Mouse (Mus musculus): ENCODE measurements around the gene Xpot. TPM values are rescaled to one million over a fixed set of nuclear protein-coding genes. Genes with fewer than 3 reads are reported as not detected.
A peak's percentile ranks its signal among the peaks of the same experiment; 100 is the strongest.

Xpot gene
- total RNA-seq (2012; rRNA removed): 117 and 151 TPM in 2 replicates
- total RNA-seq (2014; rRNA removed): 140 and 144 TPM in 2 replicates
- polyA plus RNA-seq (2012; ENCODE audit: insufficient read length, low read depth): 101 and 132 TPM in 2 replicates

- peaks cover 40% of the 10 kb centered on the region for H3K79me2 ChIP-seq (replicated peaks; ENCODE audit: control insufficient read depth, extremely low read depth, insufficient read depth, poor library complexity, severe bottlenecking)
- TF ChIP-seq NRF1 (IDR thresholded peaks at IDR 0.05; ENCODE audit: low read depth, low read length): peak; percentile 76
- peak; percentile 58 for TF ChIP-seq USF2 (conservative IDR thresholded peaks at IDR 0.05; ENCODE audit: low read depth, low read length)
- TF ChIP-seq NELFE (IDR thresholded peaks at IDR 0.05; ENCODE audit: low read depth, low read length): peak; percentile 79
- no peak for TF ChIP-seq EP300 (IDR thresholded peaks at IDR 0.05; ENCODE audit: low read length)
- no peak for TF ChIP-seq ZC3H11A (IDR thresholded peaks at IDR 0.05; ENCODE audit: low read depth, low read length)
- TF ChIP-seq RAD21 (IDR thresholded peaks at IDR 0.05; ENCODE audit: low read depth, low read length): no peak
- 0 out of 2 replicates have a peak, but pooled peaks have one; percentile 6 for TF ChIP-seq ETS1 (conservative IDR thresholded peaks at IDR 0.05; ENCODE audit: low read depth, low read length)
- TF ChIP-seq CTCF (conservative IDR thresholded peaks at IDR 0.05 in 1 of 2, IDR thresholded peaks at IDR 0.05 in 1 of 2; ENCODE audit: low read depth in 2 of 2, low read length in 2 of 2): no peak
- peak; percentile 55; the same call in 1 of the 2 replicates for TF ChIP-seq MEF2A (IDR thresholded peaks at IDR 0.05; ENCODE audit: borderline replicate concordance, low read depth, low read length)
- TF ChIP-seq TBP (conservative IDR thresholded peaks at IDR 0.05; ENCODE audit: low read depth, low read length): peak; percentile 75
- no peak for TF ChIP-seq CHD1 (IDR thresholded peaks at IDR 0.05; ENCODE audit: low read depth, low read length)
- peak; percentile 17; the same call in 1 of the 2 replicates for TF ChIP-seq ZNF384 (IDR thresholded peaks at IDR 0.05; ENCODE audit: low read depth, low read length)
- peak; percentile 98 for TF ChIP-seq MXI1 (IDR thresholded peaks at IDR 0.05; ENCODE audit: low read depth, low read length)
- peak; percentile 98 for TF ChIP-seq BHLHE40 (IDR thresholded peaks at IDR 0.05; ENCODE audit: low read depth, low read length)
- no peak for TF ChIP-seq JUND (conservative IDR thresholded peaks at IDR 0.05; ENCODE audit: low read depth, low read length)
- TF ChIP-seq MAFK (IDR thresholded peaks at IDR 0.05; ENCODE audit: insufficient replicate concordance, low read length): peak; percentile 81
- peak; percentile 58; the same call in 1 of the 2 replicates for TF ChIP-seq CHD2 (IDR thresholded peaks at IDR 0.05; ENCODE audit: low read length)
- peak; percentile 93 for TF ChIP-seq POLR2A (IDR thresholded peaks at IDR 0.05; ENCODE audit: low read depth, low read length)
- TF ChIP-seq MYC (IDR thresholded peaks at IDR 0.05; ENCODE audit: low read depth, low read length): peak; percentile 100
- peak; percentile 84 for TF ChIP-seq TCF12 (IDR thresholded peaks at IDR 0.05; ENCODE audit: low read depth, low read length)
- peak; percentile 75 for TF ChIP-seq IRF4 (IDR thresholded peaks at IDR 0.05; ENCODE audit: low read depth, low read length)
- peak; percentile 85 for TF ChIP-seq USF1 (IDR thresholded peaks at IDR 0.05; ENCODE audit: low read depth, low read length)
- peak; percentile 65; the same call in 1 of the 2 replicates for TF ChIP-seq GABPA (IDR thresholded peaks at IDR 0.05; ENCODE audit: insufficient replicate concordance, low read depth, low read length)
- TF ChIP-seq RCOR1 (conservative IDR thresholded peaks at IDR 0.05; ENCODE audit: low read depth, low read length): no peak
- TF ChIP-seq UBTF (IDR thresholded peaks at IDR 0.05; ENCODE audit: low read depth, low read length): peak; percentile 89; the same call in 1 of the 2 replicates
- peak; percentile 97 for TF ChIP-seq HCFC1 (IDR thresholded peaks at IDR 0.05; ENCODE audit: low read depth, low read length)
- no peak for TF ChIP-seq ZKSCAN1 (IDR thresholded peaks at IDR 0.05; ENCODE audit: borderline replicate concordance, low read depth, low read length)
- TF ChIP-seq E2F4 (IDR thresholded peaks at IDR 0.05; ENCODE audit: insufficient replicate concordance, low read depth, low read length): no peak
- TF ChIP-seq SIN3A (IDR thresholded peaks at IDR 0.05; ENCODE audit: low read length): peak; percentile 93
- TF ChIP-seq JUN (IDR thresholded peaks at IDR 0.05; ENCODE audit: insufficient read depth, low read depth, low read length): no peak
- TF ChIP-seq KAT2A (IDR thresholded peaks at IDR 0.05; ENCODE audit: insufficient replicate concordance, low read length): peak; percentile 92; the same call in 1 of the 2 replicates
- peak; percentile 63 for TF ChIP-seq ZMIZ1 (IDR thresholded peaks at IDR 0.05; ENCODE audit: low read depth, low read length)
- peak; percentile 77 for TF ChIP-seq POLR2AphosphoS2 (IDR thresholded peaks at IDR 0.05; ENCODE audit: low read depth, low read length)
- no peak; the same call in 1 of the 2 replicates for TF ChIP-seq MAZ (IDR thresholded peaks at IDR 0.05; ENCODE audit: low read depth, low read length)
- TF ChIP-seq PAX5 (IDR thresholded peaks at IDR 0.05; ENCODE audit: low read length): no peak
- TF ChIP-seq ELF1 (IDR thresholded peaks at IDR 0.05; ENCODE audit: low read depth, low read length): peak; percentile 98
- no peak for TF ChIP-seq SMC3 (IDR thresholded peaks at IDR 0.05; ENCODE audit: low read depth, low read length)
- peak; percentile 99 for TF ChIP-seq MAX (IDR thresholded peaks at IDR 0.05; ENCODE audit: low read length)
- peak within 1 kb of the TSS; percentile 91 for H3K27ac ChIP-seq (ENCODE audit: insufficient read depth, low read depth)
- H3K9me3 ChIP-seq (replicated peaks; ENCODE audit: low read length): no peaks in the 10 kb centered on the region
- H3K4me3 ChIP-seq (replicated peaks in 1 of 3; ENCODE audit: low read depth in 2 of 3, low read length in 2 of 3, poor library complexity in 1 of 3): peak within 1 kb of the TSS; percentile 82 to 93 (median 85)
- H3K27me3 ChIP-seq (replicated peaks): no peaks in the 10 kb centered on the region
- peak within 1 kb of the TSS; percentile 98 for H3K9ac ChIP-seq (ENCODE audit: insufficient read depth, low read depth)
- peak; percentile 97 for DNase-seq (ENCODE audit: extremely low read depth)
- H3K4me2 ChIP-seq (ENCODE audit: insufficient read depth, low read depth, poor library complexity, severe bottlenecking): peak within 1 kb of the TSS; percentile 93
- peaks cover 15 to 36% of the 10 kb centered on the region in 2 experiments for H3K4me1 ChIP-seq (ENCODE audit: control insufficient read depth in 1 of 2, insufficient read depth in 2 of 2)
- in situ Hi-C loops (cut with MboI; ENCODE audit: low pct_ligation_motif_present, low pct_unique_long_range_greater_than_20kb, low sequenced_read_pairs): no loop called here
- dilution Hi-C loops (cut with MboI; ENCODE audit: extremely low pct_ligation_motif_present, extremely low pct_unique_long_range_greater_than_20kb, low sequenced_read_pairs): no loop called here
- peaks cover 6 to 25% of the 10 kb centered on the region in 2 experiments for H3K36me3 ChIP-seq (replicated peaks in 1 of 2; ENCODE audit: control insufficient read depth in 1 of 2, insufficient read depth in 1 of 2, low read length in 1 of 2)
Observed at GRCm38 (mm10) chr10:121626186-121626882, at the start of gene Xpot. Gene Xpot, minus strand, starts transcription at chr10:121626332.
